Mouse (Mus musculus) embryonic facial prominence, embryonic 15.5 days (tissue): ENCODE measurements around the gene Tpsb2. TPM values are rescaled to one million over a fixed set of nuclear protein-coding genes. Genes with fewer than 3 reads are reported as not detected.

Experiments used
- ATAC-seq: fragments of 200-750 bp; cut with Nextera tagmentation; 2 replicates; pipeline ENCODE4 v1.8.0; 2017; ENCODE audit warnings: low read depth, moderate TSS enrichment; ENCODE audit not compliant: insufficient number of reproducible peaks, low FRiP score, low TSS enrichment
- H3K27ac ChIP-seq: fragments of 300-500 bp; sonication (generic); replicated peaks from 2 replicates; pipeline ENCODE4 v1.5.1; 2015; ENCODE audit warnings: mild to moderate bottlenecking, inconsistent platforms
- H3K27me3 ChIP-seq: fragments of 300-500 bp; sonication (generic); 2 replicates; pipeline ENCODE4 v1.6.1; 2015; ENCODE audit warnings: inconsistent platforms
- H3K36me3 ChIP-seq: fragments of 300-500 bp; sonication (generic); 2 replicates; pipeline ENCODE4 v1.6.1; 2015; ENCODE audit warnings: mild to moderate bottlenecking, inconsistent platforms
- H3K4me1 ChIP-seq: fragments of 300-500 bp; sonication (generic); 2 replicates; pipeline ENCODE4 v1.6.1; 2015; ENCODE audit warnings: inconsistent platforms
- H3K4me2 ChIP-seq: fragments of 300-500 bp; sonication (generic); replicated peaks from 2 replicates; pipeline ENCODE4 v1.6.1; 2015; ENCODE audit warnings: mild to moderate bottlenecking, inconsistent platforms
- H3K4me3 ChIP-seq: fragments of 300-500 bp; sonication (generic); replicated peaks from 2 replicates; pipeline ENCODE4 v1.5.1; 2015; ENCODE audit warnings: mild to moderate bottlenecking, inconsistent platforms
- H3K9ac ChIP-seq: fragments of 300-500 bp; sonication (generic); 2 replicates; pipeline ENCODE4 v1.6.1; 2015; ENCODE audit warnings: inconsistent platforms
- H3K9me3 ChIP-seq: fragments of 300-500 bp; sonication (generic); replicated peaks from 2 replicates; pipeline ENCODE4 v1.6.1; 2016; ENCODE audit warnings: inconsistent platforms
- WGBS: fragments of 180-500 bp; shearing (Covaris S2); methylation state at CpG from one replicate; pipeline ENCODE4 v1.1.7; 2015; 5-methylcytosine and 5-hydroxymethylcytosine counted together
- polyA plus RNA-seq: library from polyadenylated mRNA; unstranded; fragments of >200 nt; fragmentation: Nextera tagmentation; extraction: Ambion mirVana; gene quantifications from 2 replicates; pipeline ENCODE4 v1.2.1, GENCODE M21; 2015

Gene Tpsb2
- polyA plus RNA-seq = 167 and 237 TPM in 2 replicates

- ATAC-seq = no peak
- H3K4me1 ChIP-seq = no peaks in the 10 kb centered on the region
- 72% methylated on average over 2 of the region's 2 CpGs for WGBS
- no peak within 1 kb of the TSS for H3K27ac ChIP-seq
- no peak within 1 kb of the TSS for H3K4me2 ChIP-seq
- H3K9me3 ChIP-seq = no peaks in the 10 kb centered on the region
- no peak within 1 kb of the TSS for H3K9ac ChIP-seq
- H3K27me3 ChIP-seq = no peaks in the 10 kb centered on the region
- H3K36me3 ChIP-seq = no peaks in the 10 kb centered on the region
- H3K4me3 ChIP-seq = no peak within 1 kb of the TSS
Measured at GRCm38 (mm10) chr17:25366005-25366404, at the start of gene Tpsb2. TSS of gene Tpsb2 (plus strand) at chr17:25366305.

- Histone ChIP-seq H3K27ac (no peak within 1 kb of the TSS), H3K9me3 (no peaks in the 10 kb centered on the region), H3K9ac (no peak within 1 kb of the TSS), H3K36me3 (no peaks in the 10 kb centered on the region), H3K4me3 (no peak within 1 kb of the TSS), H3K4me1 (no peaks in the 10 kb centered on the region), H3K27me3 (no peaks in the 10 kb centered on the region), H3K4me2 (no peak within 1 kb of the TSS)
- ATAC-seq = no peak
- 81% methylated on average over 5 of the region's 5 CpGs for WGBS
Measured at GRCm38 (mm10) chr17:25318354-25318753, 47.8 kb upstream of the Tpsb2 start, which contains the start of gene Prss29. TSS of gene Prss29 (plus strand) at chr17:25318654.

- WGBS = 87% methylated on average over 8 of the region's 8 CpGs
- Histone ChIP-seq H3K4me1 (no peaks in the 10 kb centered on the region), H3K4me2 (no peak overlapping the region), H3K27me3 (no peaks in the 10 kb centered on the region), H3K4me3 (no peak overlapping the region), H3K9me3 (no peaks in the 10 kb centered on the region), H3K36me3 (no peaks in the 10 kb centered on the region), H3K27ac (no peak overlapping the region), H3K9ac (no peak overlapping the region)
- ATAC-seq = no peak
Measured at GRCm38 (mm10) chr17:25320819-25321218, 45.3 kb upstream of the Tpsb2 start.

- no peak overlapping the region for H3K4me2 ChIP-seq
- no peak overlapping the region for H3K9ac ChIP-seq
- H3K36me3 ChIP-seq = no peaks in the 10 kb centered on the region
- no peaks in the 10 kb centered on the region for H3K9me3 ChIP-seq
- no peak for ATAC-seq
- H3K4me1 ChIP-seq = no peaks in the 10 kb centered on the region
- WGBS = 14% methylated on average over 2 of the region's 2 CpGs
- no peak overlapping the region for H3K27ac ChIP-seq
- no peaks in the 10 kb centered on the region for H3K27me3 ChIP-seq
- H3K4me3 ChIP-seq = no peak overlapping the region
Measured at GRCm38 (mm10) chr17:25322930-25323329, 43.2 kb upstream of the Tpsb2 start.

- WGBS = 67% methylated on average over 9 of the region's 9 CpGs
Measured at GRCm38 (mm10) chr17:25332321-25332720, 33.8 kb upstream of the Tpsb2 start.

GRCm38 (mm10) chr17:25333943-25334342 is 32.2 kb upstream of the Tpsb2 start:
- Histone ChIP-seq H3K4me1 (no peaks in the 10 kb centered on the region), H3K4me3 (no peak overlapping the region), H3K27me3 (peaks cover 4% of the 10 kb centered on the region; the same call in 1 of the 2 replicates), H3K4me2 (no peak overlapping the region), H3K27ac (no peak overlapping the region), H3K36me3 (no peaks in the 10 kb centered on the region), H3K9me3 (no peaks in the 10 kb centered on the region), H3K9ac (no peak overlapping the region)
- under 1% methylated on average over 8 of the region's 8 CpGs for WGBS
- ATAC-seq = no peak

More at GRCm38 (mm10) chr17:25332321-25332720, 33.8 kb upstream of the Tpsb2 start:
- H3K9me3 ChIP-seq = no peaks in the 10 kb centered on the region
- no peaks in the 10 kb centered on the region for H3K4me1 ChIP-seq
- H3K36me3 ChIP-seq = no peaks in the 10 kb centered on the region
- H3K9ac ChIP-seq = no peak overlapping the region
- H3K4me3 ChIP-seq = no peak overlapping the region
- ATAC-seq = no peak
- no peak overlapping the region for H3K27ac ChIP-seq
- H3K27me3 ChIP-seq = peaks cover 4% of the 10 kb centered on the region; the same call in 1 of the 2 replicates
- no peak overlapping the region for H3K4me2 ChIP-seq

GRCm38 (mm10) chr17:25338218-25338617 is 27.9 kb upstream of the Tpsb2 start:
- Histone ChIP-seq H3K9ac (no peak overlapping the region), H3K4me1 (no peaks in the 10 kb centered on the region), H3K36me3 (no peaks in the 10 kb centered on the region), H3K9me3 (no peaks in the 10 kb centered on the region), H3K4me2 (no peak overlapping the region), H3K4me3 (no peak overlapping the region), H3K27me3 (no peaks in the 10 kb centered on the region), H3K27ac (no peak overlapping the region)
- no peak for ATAC-seq
- whole genome bisulfite sequencing = 77% methylated on average over 4 of the region's 4 CpGs

- 88% methylated on average over 6 of the region's 6 CpGs for WGBS
- Histone ChIP-seq H3K4me1 (no peaks in the 10 kb centered on the region), H3K4me2 (no peak overlapping the region), H3K27me3 (no peaks in the 10 kb centered on the region), H3K27ac (no peak overlapping the region), H3K36me3 (no peaks in the 10 kb centered on the region), H3K9ac (no peak overlapping the region), H3K9me3 (no peaks in the 10 kb centered on the region), H3K4me3 (no peak overlapping the region)
- ATAC-seq = no peak
Measured at GRCm38 (mm10) chr17:25340003-25340402, 26.1 kb upstream of the Tpsb2 start.

- H3K27ac ChIP-seq = no peak overlapping the region
- no peak overlapping the region for H3K4me2 ChIP-seq
- no peaks in the 10 kb centered on the region for H3K27me3 ChIP-seq
- ATAC-seq = no peak
- WGBS = 45% methylated on average over 2 of the region's 3 CpGs
- no peak overlapping the region for H3K4me3 ChIP-seq
- no peaks in the 10 kb centered on the region for H3K4me1 ChIP-seq
- no peaks in the 10 kb centered on the region for H3K9me3 ChIP-seq
- no peaks in the 10 kb centered on the region for H3K36me3 ChIP-seq
- H3K9ac ChIP-seq = no peak overlapping the region
Measured at GRCm38 (mm10) chr17:25341490-25341889, 24.6 kb upstream of the Tpsb2 start.

GRCm38 (mm10) chr17:25345462-25345861 is 20.6 kb upstream of the Tpsb2 start, which contains the start of gene Tpsab1:
TSS of gene Tpsab1 (minus strand) at chr17:25345562.
- Histone ChIP-seq H3K27ac (no peak within 1 kb of the TSS), H3K27me3 (no peaks in the 10 kb centered on the region), H3K9ac (no peak within 1 kb of the TSS), H3K4me1 (no peaks in the 10 kb centered on the region), H3K36me3 (no peaks in the 10 kb centered on the region), H3K4me3 (no peak within 1 kb of the TSS), H3K9me3 (no peaks in the 10 kb centered on the region), H3K4me2 (no peak within 1 kb of the TSS)
- WGBS = 85% methylated on average over 4 of the region's 4 CpGs
- no peak for ATAC-seq

GRCm38 (mm10) chr17:25361291-25361690 is 4.8 kb upstream of the Tpsb2 start:
- no peaks in the 10 kb centered on the region for H3K36me3 ChIP-seq
- WGBS = 55% methylated on average over 2 of the region's 2 CpGs
- H3K9ac ChIP-seq = no peak overlapping the region
- H3K27me3 ChIP-seq = no peaks in the 10 kb centered on the region
- ATAC-seq = no peak
- H3K4me1 ChIP-seq = no peaks in the 10 kb centered on the region
- H3K27ac ChIP-seq = no peak overlapping the region
- no peak overlapping the region for H3K4me2 ChIP-seq
- no peaks in the 10 kb centered on the region for H3K9me3 ChIP-seq
- H3K4me3 ChIP-seq = no peak overlapping the region

GRCm38 (mm10) chr17:25363726-25364125 is 2.4 kb upstream of the Tpsb2 start:
- no peak for ATAC-seq

More at GRCm38 (mm10) chr17:25363726-25364125, 2.4 kb upstream of the Tpsb2 start:
- H3K4me3 ChIP-seq = no peak overlapping the region
- no peak overlapping the region for H3K9ac ChIP-seq
- H3K9me3 ChIP-seq = no peaks in the 10 kb centered on the region
- no peak overlapping the region for H3K4me2 ChIP-seq
- H3K36me3 ChIP-seq = no peaks in the 10 kb centered on the region
- 3% methylated on average over 1 of the region's 1 CpGs for WGBS
- no peaks in the 10 kb centered on the region for H3K4me1 ChIP-seq
- H3K27me3 ChIP-seq = no peaks in the 10 kb centered on the region
- H3K27ac ChIP-seq = no peak overlapping the region
